In the genomic region with DNA sequence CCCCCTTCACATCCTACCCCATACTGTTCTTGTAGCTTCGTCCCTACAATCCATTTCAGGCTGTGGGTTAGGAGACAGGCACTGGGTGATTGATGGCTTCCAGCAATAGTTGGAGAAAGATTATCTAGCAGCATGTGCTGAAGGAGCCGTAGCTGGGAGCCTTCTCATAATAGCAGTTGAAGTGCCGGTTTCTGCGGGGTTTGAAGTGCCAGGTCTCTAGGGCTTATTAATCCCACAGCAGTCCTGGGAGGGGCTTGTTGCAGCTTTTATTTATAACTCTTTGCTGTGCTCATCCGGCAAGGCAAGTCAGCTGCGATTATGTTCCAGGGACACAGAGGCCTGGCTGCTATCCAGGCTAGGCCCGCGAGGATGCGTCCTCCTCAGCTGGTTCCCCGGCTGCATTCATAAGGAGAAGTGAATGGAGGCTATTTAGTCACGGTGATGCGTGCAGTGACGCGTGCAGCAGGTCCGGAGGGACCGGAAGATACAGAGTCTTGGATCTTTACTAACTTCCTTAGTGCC, we compare ENCODE assay signal across 9 mouse cellular contexts.
A peak's percentile ranks its signal among the peaks of the same experiment; 100 is the strongest.
DNase-seq lines count a peak whose midpoint lies in the region; ATAC-seq lines count a peak whose summit lies in the region.
"Had no signal": no experiment of that assay in that cellular context is flagged by ENCODE, and none has a peak within 500 bp of the region (broad histone marks: within the 10 kb centered on the region; RNA-seq: fewer than 3 reads in every experiment).

No protein-coding gene starts in this region.

- ATAC-seq in embryonic facial prominence, embryonic 12.5 days (ENCODE audit: insufficient number of reproducible peaks, insufficient read depth, low FRiP score, low TSS enrichment) = 0 out of 2 replicates have a peak, but pooled peaks have one; percentile 52
- peak; percentile 82 for ATAC-seq in kidney, embryonic 16.5 days (ENCODE audit: low FRiP score, low TSS enrichment)
- ATAC-seq in inflammation-experienced regulatory T-cells, adult 6 months = no peak

- H3K9ac ChIP-seq in embryonic facial prominence, embryonic 12.5 days = no peak overlapping the region
- H3K9ac ChIP-seq in kidney, embryonic 16.5 days (replicated peaks; ENCODE audit: low read length) = no peak overlapping the region

- no peaks in the 10 kb centered on the region for H3K9me3 ChIP-seq in embryonic facial prominence, embryonic 12.5 days
- no peaks in the 10 kb centered on the region for H3K9me3 ChIP-seq in kidney, embryonic 16.5 days (ENCODE audit: low read length)
- H3K9me3 ChIP-seq: megakaryocyte, embryonic 14.5 days had no signal

- WGBS in embryonic facial prominence, embryonic 12.5 days = 40% methylated on average over 16 of the region's 16 CpGs
- 20% methylated on average over 16 of the region's 16 CpGs for WGBS in kidney, embryonic 16.5 days

- no peak overlapping the region for H3K4me3 ChIP-seq in embryonic facial prominence, embryonic 12.5 days
- no peak overlapping the region for H3K4me3 ChIP-seq in kidney, embryonic 16.5 days (ENCODE audit: low read length)
- H3K4me3 ChIP-seq: megakaryocyte, embryonic 14.5 days had no signal

- H3K4me1 ChIP-seq in embryonic facial prominence, embryonic 12.5 days = 0 out of 2 replicates have a peak, but pooled peaks cover 7% of the 10 kb centered on the region
- H3K4me1 ChIP-seq in kidney, embryonic 16.5 days (ENCODE audit: insufficient read depth, low read length) = peaks cover 12% of the 10 kb centered on the region
- H3K4me1 ChIP-seq: megakaryocyte, embryonic 14.5 days had no signal

- DNase-seq in kidney, adult 9 months = peak; percentile 3
- DNase-seq in kidney, adult 11 months = no peak
- DNase-seq in heart, adult 8-10 months (ENCODE audit: low spot score) = peak; percentile 53
- peak; percentile 68 for DNase-seq in lung, postnatal 10 days
- peak; percentile 63 for DNase-seq in right cerebral cortex, postnatal 14 days

- no peaks in the 10 kb centered on the region for H3K36me3 ChIP-seq in embryonic facial prominence, embryonic 12.5 days
- H3K36me3 ChIP-seq in kidney, embryonic 16.5 days (ENCODE audit: insufficient read depth, low read length) = no peaks in the 10 kb centered on the region

- no peaks in the 10 kb centered on the region for H3K27me3 ChIP-seq in embryonic facial prominence, embryonic 12.5 days
- H3K27me3 ChIP-seq in kidney, embryonic 16.5 days (ENCODE audit: insufficient read depth, low read length) = no peaks in the 10 kb centered on the region

- H3K4me2 ChIP-seq in embryonic facial prominence, embryonic 12.5 days (replicated peaks) = peak overlapping the region; percentile 3; the same call in 1 of the 2 replicates
- H3K4me2 ChIP-seq in kidney, embryonic 16.5 days (replicated peaks; ENCODE audit: low read depth, low read length) = peak overlapping the region; percentile 31; the same call in 1 of the 2 replicates

- no peak overlapping the region for H3K27ac ChIP-seq in embryonic facial prominence, embryonic 12.5 days
- H3K27ac ChIP-seq in kidney, embryonic 16.5 days (ENCODE audit: low read length) = no peak overlapping the region
